ENCODE assay signal across 20 mouse cellular contexts in the genomic region with DNA sequence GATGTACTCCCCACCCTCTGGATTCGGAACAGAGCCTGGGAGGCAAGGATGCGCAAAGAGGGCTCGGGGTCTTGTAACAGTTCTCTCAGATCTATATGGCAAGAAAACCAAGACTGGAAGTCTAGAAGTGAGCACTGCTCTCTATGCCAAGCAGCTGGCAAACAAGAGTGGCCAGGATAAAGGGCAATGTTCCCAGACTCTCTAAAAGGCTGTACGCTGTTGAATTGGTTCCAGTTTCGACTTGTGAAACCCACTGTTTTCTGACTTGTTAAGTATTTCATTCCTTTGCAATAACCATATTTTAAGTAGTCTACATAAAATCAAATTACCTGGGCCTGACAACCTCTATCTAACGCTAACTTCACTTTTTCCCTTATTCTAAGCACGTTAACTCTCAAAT.
"Had no signal": no experiment of that assay in that cellular context is flagged by ENCODE, and none has a peak within 500 bp of the region (broad histone marks: within the 10 kb centered on the region; RNA-seq: fewer than 3 reads in every experiment).

No protein-coding gene starts in this region.

- H3K4me2 ChIP-seq: limb, embryonic 13.5 days; liver, embryonic 11.5 days; lung, embryonic 14.5 days; midbrain, embryonic 12.5 days; midbrain, embryonic 15.5 days; neural tube, embryonic 13.5 days had no signal

- H3K27ac ChIP-seq: limb, embryonic 10.5 days; limb, embryonic 13.5 days; liver, embryonic 14.5 days; midbrain, embryonic 12.5 days; midbrain, embryonic 15.5 days; neural tube, embryonic 13.5 days had no signal

- H3K9ac ChIP-seq: limb, embryonic 13.5 days; liver, embryonic 14.5 days; liver, postnatal 0 days; lung, embryonic 14.5 days; midbrain, embryonic 12.5 days; midbrain, embryonic 15.5 days; neural tube, embryonic 13.5 days had no signal

- H3K4me1 ChIP-seq: limb, embryonic 10.5 days; limb, embryonic 13.5 days; midbrain, embryonic 12.5 days; midbrain, embryonic 15.5 days; neural tube, embryonic 13.5 days had no signal

- ATAC-seq: liver, postnatal 0 days; lung, postnatal 0 days; midbrain, embryonic 15.5 days had no signal

- H3K36me3 ChIP-seq: limb, embryonic 10.5 days; midbrain, embryonic 12.5 days; midbrain, embryonic 15.5 days; neural tube, embryonic 13.5 days had no signal

- H3K4me3 ChIP-seq: limb, embryonic 10.5 days; limb, embryonic 13.5 days; midbrain, embryonic 12.5 days; midbrain, embryonic 15.5 days; myocyte; neural tube, embryonic 13.5 days had no signal

- H3K27me3 ChIP-seq: limb, embryonic 13.5 days; midbrain, embryonic 12.5 days; midbrain, embryonic 15.5 days; neural tube, embryonic 13.5 days had no signal

- H3K9me3 ChIP-seq: limb, embryonic 10.5 days; limb, embryonic 13.5 days; midbrain, embryonic 12.5 days; midbrain, embryonic 15.5 days had no signal

- DNase-seq: kidney, adult 18-20 months; kidney, adult 9 months; kidney, postnatal 14 days; kidney, postnatal 4 days; liver, postnatal 0 days; lung, embryonic 14.5 days; lung, postnatal 4 days; retina, postnatal 1 day; right cerebral cortex, postnatal 25 days; thymus, adult 18-20 months; thymus, postnatal 36 days had no signal
